Mouse (Mus musculus) left cerebral cortex, postnatal 14 days (tissue): Measurements from ENCODE around the gene Lrfn4. TPM values are rescaled to one million over a fixed set of nuclear protein-coding genes. Genes with fewer than 3 reads are reported as not detected.
"Not testable (repeated sequence)": the region's sequence is repeated elsewhere in the genome, so short reads cannot be mapped to it uniquely, and the experiment has no call there.

Experiments used
- DNase-seq, 2 experiments: peaks; one replicate each; pipeline ENCODE4 v3.0.0; 2021 to 2022; ENCODE audit warnings: low spot score in 2 of 2, mixed read lengths in 1 of 2
- intact Hi-C: fragments of 180-260 bp; cut with DNase I; formaldehyde crosslinking; loops from one replicate; pipeline ENCODE4 v1.15.1; 2025
- total RNA-seq, 2 experiments: library from RNA; stranded (reverse); gene quantifications; 2 replicates each; pipeline ENCODE4 v1.2.3; 2021

The Lrfn4 gene
- total RNA-seq, 2 experiments from 2014 or later, result 59.2 to 66.1 TPM

DNA sequence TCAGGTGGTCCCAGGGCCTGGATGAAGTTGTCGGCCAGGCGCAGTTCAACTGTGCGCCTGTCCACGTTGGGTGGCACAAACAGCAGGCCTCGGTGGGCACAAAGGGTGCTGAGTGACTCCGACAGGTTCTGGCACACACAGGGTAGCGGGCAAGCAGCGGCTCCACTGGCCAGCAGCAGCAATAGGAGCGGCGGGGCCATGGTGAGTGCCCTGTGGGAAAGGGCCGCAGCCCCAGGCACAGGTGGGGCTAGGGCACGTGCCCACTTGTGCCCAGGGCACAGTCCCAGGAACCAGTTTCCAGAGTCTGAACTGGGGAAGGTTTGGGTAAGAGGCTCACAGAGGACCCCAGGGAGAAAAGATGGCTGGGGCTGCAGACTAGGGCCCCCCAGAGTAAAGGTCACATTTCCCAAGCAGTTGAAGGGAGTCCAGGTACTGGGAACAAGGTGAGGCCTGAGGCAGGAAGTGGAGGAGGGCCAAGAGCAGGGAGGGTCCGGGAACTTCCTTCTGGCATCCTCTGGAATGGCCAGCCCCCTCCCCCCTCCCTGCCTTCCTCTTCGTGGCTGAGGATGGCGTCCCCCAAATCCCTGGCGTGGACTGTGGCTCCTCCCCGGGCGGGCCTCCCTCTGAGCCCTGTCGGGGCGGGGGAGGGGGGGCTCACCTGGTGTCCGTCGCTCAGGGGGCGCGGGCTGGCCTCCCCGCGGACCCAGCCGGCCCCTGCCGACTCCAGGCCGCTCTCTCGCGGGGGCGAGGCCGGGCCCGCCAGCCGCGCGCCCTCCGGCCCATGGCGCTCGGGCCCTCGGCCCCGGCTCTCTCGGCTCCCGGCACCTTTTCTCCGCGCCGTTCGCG, 939 bp downstream of the Lrfn4 start:
- intact Hi-C loops, result loop anchor here (5.0 kb wide), 2 partner anchors 102 to 117 kb away; partner anchors contain the start of genes 2010003K11Rik and Pcx

GRCm38 (mm10) chr19:4613464-4614304, 1.8 kb downstream of the Lrfn4 start:
- no peak for DNase-seq
- intact Hi-C loops, result loop anchor here (5.0 kb wide), 1 partner anchor 116 kb away; the partner anchor contains the start of gene 2010003K11Rik

More for the DNA sequence above, 939 bp downstream of the Lrfn4 start:
- DNase-seq, result peak in 1 of 2 experiments; percentile 26

GRCm38 (mm10) chr19:4612181-4612961, 3.1 kb downstream of the Lrfn4 start:
- intact Hi-C loops, result loop anchor here (5.0 kb wide), 1 partner anchor 115 kb away; the partner anchor contains the start of gene 2010003K11Rik
- no peak for DNase-seq

- no peak for DNase-seq
- intact Hi-C loops, result loop anchor here (5.0 kb wide), 1 partner anchor 113 kb away; the partner anchor contains the start of gene 2010003K11Rik
These were observed 5.4 kb downstream of the Lrfn4 start for GRCm38 (mm10) chr19:4610109-4610508.

- intact Hi-C loops, result no loop called here
- no peak for DNase-seq
These were observed 7.0 kb downstream of the Lrfn4 start for GRCm38 (mm10) chr19:4608511-4608910.

- no peak for DNase-seq
- intact Hi-C loops, result no loop called here
These were observed 8.1 kb downstream of the Lrfn4 start for GRCm38 (mm10) chr19:4607406-4607805.

GRCm38 (mm10) chr19:4605654-4606053, 9.8 kb downstream of the Lrfn4 start:
- no peak for DNase-seq
- intact Hi-C loops, result no loop called here

DNA sequence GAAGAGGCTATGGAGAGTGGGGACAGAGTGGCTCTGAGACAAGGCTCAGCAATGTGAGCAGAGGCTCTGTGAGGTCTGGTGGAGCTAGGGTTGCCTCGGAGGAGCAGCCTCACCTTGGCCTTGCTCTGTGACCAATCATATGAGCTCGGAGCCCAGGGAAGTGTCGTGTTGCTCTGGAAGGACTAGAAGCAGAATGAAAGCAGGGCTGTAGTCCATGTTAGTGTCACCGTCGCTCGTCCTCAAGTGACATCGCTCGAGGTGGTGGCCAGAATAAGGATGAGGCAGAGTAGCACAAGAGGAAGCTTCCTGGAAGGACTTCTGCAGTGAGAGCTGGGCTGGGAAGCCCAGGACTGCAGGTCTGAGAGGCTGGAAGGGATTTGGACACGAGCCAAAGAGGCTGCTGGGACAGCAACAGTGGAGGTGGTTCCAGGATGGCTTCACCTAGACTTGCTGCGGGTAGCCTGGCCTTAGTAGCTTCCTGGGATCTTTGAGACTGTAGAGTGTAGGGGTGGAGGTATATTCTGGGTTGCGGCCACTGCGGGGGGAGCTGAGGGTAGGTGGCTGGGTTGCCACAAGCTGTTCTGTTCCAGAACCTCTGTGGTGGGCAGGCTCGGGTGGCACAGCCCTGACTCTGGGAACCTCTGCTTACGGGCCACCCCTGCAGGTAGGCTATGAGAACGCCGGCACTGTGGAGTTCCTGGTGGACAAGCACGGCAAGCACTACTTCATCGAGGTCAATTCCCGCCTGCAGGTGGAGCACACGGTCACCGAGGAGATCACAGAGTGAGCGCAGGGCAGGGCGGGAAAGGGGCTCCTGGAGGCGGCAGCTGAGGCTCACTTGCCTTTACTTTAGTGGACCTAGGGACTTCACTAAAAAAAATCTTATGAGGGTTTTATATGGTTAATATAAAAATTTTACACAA, 11.4 kb downstream of the Lrfn4 start:
- intact Hi-C loops, result no loop called here
- DNase-seq, result no peak

DNA sequence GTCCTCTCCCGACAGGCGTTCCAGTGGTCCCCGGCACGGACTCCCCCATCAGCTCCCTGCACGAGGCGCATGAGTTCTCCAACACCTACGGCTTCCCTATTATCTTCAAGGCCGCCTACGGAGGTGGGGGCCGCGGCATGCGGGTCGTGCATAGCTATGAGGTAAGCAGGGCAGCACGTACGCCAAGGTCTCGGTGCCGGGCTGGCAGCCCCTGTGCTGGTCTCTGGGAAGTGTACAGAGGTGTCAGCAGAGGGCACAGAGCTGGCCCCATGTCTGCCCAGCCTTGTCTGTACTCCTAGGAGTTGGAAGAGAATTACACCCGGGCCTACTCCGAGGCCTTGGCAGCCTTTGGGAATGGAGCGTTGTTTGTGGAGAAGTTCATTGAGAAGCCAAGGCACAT, 13.0 kb downstream of the Lrfn4 start:
- intact Hi-C loops, result no loop called here
- no peak for DNase-seq

- DNase-seq, result no peak
- intact Hi-C loops, result no loop called here
These were observed 19.4 kb downstream of the Lrfn4 start for GRCm38 (mm10) chr19:4596071-4596470.

DNA sequence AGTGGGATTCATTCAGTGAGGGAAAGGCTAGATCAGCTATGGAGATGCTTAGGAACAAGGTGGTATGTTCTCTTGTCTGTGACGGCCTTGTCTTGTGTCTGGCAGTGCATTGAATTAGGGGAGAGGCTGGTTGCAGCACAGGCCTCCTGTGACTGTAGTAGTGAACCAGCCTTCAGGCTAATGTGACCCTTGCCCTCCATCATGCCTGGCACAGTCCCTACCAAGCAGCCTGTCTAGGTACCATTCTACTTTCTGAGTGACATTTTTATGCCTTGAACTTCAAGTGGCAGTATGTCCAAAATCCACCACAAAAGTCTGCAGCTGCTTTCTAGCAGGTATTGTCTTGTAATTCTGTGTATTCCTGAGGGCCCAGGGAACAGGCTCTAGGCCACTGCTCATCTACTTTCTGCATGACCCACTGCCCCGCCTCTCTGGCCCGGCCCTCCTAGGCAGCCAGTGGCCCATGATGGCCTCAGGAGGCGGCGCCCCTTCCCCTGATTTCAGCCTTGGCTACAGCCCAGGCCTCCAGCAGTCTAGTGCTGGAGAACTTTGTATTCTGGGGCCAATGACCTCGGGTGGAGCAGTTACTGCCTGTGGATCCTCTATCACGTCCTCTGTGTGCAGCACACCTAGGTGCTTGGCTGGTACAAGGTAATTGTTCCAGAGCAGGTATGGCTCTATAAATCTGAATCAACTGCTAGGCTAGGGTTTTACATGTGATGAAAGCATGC, 21.5 kb downstream of the Lrfn4 start:
- DNase-seq, result no peak
- intact Hi-C loops, result no loop called here

DNA sequence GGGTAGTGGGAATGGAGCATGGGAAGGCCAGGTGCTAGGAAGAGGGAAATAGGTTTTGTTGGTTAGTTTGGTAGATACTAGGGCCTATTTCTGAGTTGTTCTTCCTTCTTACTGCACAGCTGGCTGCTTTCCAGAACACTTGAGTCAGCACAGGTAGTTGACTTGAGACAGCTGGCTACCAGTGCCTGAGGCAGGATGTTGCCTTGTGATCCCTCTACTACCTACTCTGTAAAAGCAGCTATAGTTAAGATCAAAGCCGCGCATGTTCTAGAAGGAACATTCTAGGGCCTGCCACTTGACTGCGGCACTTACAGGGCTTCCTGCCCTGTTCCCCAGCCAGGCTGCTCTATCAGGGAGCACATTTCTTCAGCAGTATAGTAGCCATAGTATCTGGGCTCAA, 25.4 kb downstream of the Lrfn4 start:
- no peak for DNase-seq
- intact Hi-C loops, result no loop called here

GRCm38 (mm10) chr19:4589081-4589480, 26.4 kb downstream of the Lrfn4 start:
- intact Hi-C loops, result no loop called here
- no peak for DNase-seq

DNA sequence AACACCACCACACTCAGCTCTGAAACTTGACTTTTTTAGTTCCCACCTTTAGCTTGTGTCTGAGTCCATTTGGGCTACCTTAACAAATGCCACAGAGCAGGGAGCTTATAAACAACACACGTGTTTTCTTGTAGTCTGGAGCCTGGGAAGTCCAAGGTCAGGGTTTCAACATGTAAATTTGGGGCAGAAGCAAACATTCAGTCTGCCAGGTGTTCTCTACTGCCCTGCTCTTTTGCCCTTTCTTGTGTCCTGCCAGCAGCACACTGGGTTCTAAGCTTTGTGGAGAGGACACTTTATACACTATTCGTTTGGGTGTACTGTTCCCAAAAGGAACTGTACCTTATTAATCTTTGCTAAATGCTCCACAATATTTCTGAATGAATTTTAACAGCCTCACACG, 27.0 kb downstream of the Lrfn4 start:
- DNase-seq, result no peak
- intact Hi-C loops, result no loop called here

DNA sequence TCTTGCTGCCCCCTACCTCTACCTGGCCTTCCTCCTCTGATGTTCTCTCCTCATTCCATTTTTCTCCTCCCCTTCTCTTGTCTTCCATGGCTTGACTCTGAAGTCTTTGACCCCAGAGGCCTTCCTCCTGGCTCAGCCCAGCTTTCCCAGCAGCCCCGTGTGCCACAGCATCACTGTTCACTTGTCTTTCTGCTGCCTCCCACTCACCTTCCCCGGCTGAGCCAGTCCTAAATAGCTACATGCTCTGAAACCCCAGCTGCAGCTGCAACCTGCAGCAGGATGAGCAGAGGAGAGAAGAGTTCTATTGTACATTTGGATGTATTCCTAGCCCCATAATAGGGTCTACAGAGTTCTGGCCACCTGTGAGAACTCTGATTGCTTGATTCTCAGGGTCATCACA, 28.0 kb downstream of the Lrfn4 start:
- DNase-seq, result peak; percentile 53 to 57
- intact Hi-C loops, result no loop called here

GRCm38 (mm10) chr19:4586783-4587182, 28.7 kb downstream of the Lrfn4 start:
- DNase-seq, intact Hi-C loops: not testable (repeated sequence)

- peak; percentile 30 to 33 for DNase-seq
- intact Hi-C loops, result no loop called here
These were observed 31.6 kb downstream of the Lrfn4 start for GRCm38 (mm10) chr19:4583856-4584255.

- intact Hi-C loops, result no loop called here
- DNase-seq, result no peak
These were observed 36.2 kb downstream of the Lrfn4 start for GRCm38 (mm10) chr19:4579296-4579695.
